Mouse (Mus musculus) adrenal gland, adult 18-20 months (tissue): ENCODE measurements at regions not wholly inside any gene's neighbourhood (a gene's known extent, or its start where the extent isn't known, plus 50 kb on each side); places are given as distances from the start of the nearest gene placed in this dataset.
"Not testable (repeated sequence)": the region's sequence is repeated elsewhere in the genome, so short reads cannot be mapped to it uniquely, and the experiment has no call there.

Experiments used
- DNase-seq, 2 experiments: peaks; one replicate each; pipeline ENCODE4 v3.0.0; 2021 to 2022; ENCODE audit warnings: low spot score in 2 of 2
- microRNA-seq, 2 experiments: library from miRNA; unstranded; fragments of <30 nt; microRNA quantifications; one replicate each; pipeline ENCODE4 v1.2.0; 2021; ENCODE audit warnings: borderline number of aligned reads in 2 of 2

DNA sequence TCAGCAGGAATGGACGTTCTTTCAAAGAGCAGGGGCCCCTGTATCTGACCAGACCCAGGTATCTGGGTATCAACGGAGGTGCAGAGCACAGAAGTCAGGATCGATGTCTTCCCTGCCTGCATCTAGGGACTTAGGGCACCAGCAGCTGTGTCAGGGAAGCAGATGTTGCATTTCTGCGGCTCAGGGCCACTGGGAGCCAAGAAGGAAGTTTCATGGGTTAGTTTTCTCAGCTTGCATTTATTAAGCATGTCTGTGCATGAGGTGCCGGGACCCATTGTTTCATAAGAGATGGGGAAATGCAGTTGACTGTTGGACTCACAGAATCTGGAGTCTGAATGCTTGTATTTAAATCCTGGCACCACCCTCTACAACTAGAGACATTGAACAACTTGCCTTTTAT, 71.3 kb upstream of the Spon1 start:
- DNase-seq, result no peak

- no peak for DNase-seq
Observed at GRCm38 (mm10) chr7:113705929-113706328, 59.9 kb upstream of the Spon1 start.

- no peak for DNase-seq
Observed at GRCm38 (mm10) chr7:113707596-113707995, 58.2 kb upstream of the Spon1 start.

DNA sequence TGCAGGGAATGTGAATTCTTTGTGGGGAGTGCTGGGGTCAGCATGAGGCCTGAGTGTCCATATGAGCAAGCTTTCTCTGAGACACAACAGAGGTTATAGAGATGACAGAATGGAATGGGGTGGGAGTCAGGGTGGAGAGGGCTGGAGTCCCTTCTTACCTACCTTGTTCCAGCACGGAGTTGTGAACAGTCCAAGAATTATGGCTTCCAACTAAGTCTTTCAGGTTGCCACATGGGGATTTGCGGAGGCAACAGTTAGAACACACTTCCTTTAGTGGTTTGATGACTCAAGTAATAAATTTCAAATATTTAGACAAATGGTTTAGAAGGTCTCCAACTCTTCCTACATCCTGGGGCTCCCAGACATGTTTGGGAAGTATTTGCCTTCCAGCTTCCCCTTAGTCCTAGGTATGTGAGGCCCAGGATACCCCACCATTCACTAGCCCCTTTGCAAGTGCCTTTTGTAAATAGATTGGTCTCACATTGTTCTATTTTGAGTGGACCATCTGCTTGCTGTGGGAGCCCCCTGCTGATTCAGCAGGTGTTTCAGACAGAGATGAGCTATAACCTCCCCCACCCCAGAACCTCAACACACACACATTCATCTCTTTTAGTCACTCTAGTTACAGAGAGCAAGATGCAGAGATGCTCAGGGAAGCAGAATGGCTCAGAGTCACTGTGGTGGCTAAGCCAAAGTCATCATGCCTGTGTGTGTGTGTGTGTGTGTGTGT, 55.1 kb upstream of the Spon1 start:
- DNase-seq, result no peak

DNA sequence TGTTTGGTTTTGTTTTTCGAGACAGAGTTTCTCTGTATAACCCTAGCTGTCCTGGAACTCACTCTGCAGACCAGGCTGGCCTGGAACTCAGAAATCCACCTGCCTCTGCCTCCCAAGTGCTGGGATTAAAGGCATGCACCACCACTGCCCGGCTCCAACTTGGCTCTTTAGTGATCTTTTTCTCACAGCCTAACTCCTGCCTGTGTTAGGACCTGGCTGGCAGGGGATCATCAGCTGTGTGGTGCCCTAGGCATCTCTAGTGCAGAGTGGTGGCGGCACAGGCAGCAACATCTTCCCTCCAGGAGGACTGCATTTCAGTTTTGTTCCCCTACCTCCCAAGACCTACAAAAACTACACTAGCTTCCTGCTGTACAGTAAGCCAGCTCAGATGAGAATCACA, 54.4 kb upstream of the Spon1 start:
- DNase-seq, result not testable (repeated sequence)

Small RNA genes in the stretch of these regions (microRNA-seq; reads per million reads assigned to microRNA genes)
- gene Gm23700, result 0 reads per million in 2 experiments
